Mouse (Mus musculus) embryonic facial prominence, embryonic 13.5 days (tissue): ENCODE data around the gene Kbtbd4. TPM values are rescaled to one million over a fixed set of nuclear protein-coding genes. Genes with fewer than 3 reads are reported as not detected.
A peak's percentile ranks its signal among the peaks of the same experiment; 100 is the strongest.
"Not testable (repeated sequence)": the region's sequence is repeated elsewhere in the genome, so short reads cannot be mapped to it uniquely, and the experiment has no call there.

Experiments
- ATAC-seq: fragments of 200-750 bp; cut with Nextera tagmentation; 2 replicates; pipeline ENCODE4 v1.8.0; 2017; ENCODE audit warnings: low read depth; ENCODE audit not compliant: insufficient number of reproducible peaks, insufficient read depth, low FRiP score, low TSS enrichment
- H3K27ac ChIP-seq: fragments of 300-500 bp; sonication (generic); 2 replicates; pipeline ENCODE4 v1.5.1; 2015; ENCODE audit warnings: moderate library complexity, mild to moderate bottlenecking, inconsistent platforms
- H3K27me3 ChIP-seq: fragments of 300-500 bp; sonication (generic); 2 replicates; pipeline ENCODE4 v1.6.1; 2015; ENCODE audit warnings: mild to moderate bottlenecking, inconsistent platforms
- H3K36me3 ChIP-seq: fragments of 300-500 bp; sonication (generic); 2 replicates; pipeline ENCODE4 v1.6.1; 2015; ENCODE audit warnings: mild to moderate bottlenecking, inconsistent platforms
- H3K4me1 ChIP-seq: fragments of 300-500 bp; sonication (generic); 2 replicates; pipeline ENCODE4 v1.6.1; 2015; ENCODE audit warnings: inconsistent platforms
- H3K4me2 ChIP-seq: fragments of 300-500 bp; sonication (generic); 2 replicates; pipeline ENCODE4 v1.6.1; 2015; ENCODE audit warnings: moderate library complexity, mild to moderate bottlenecking, inconsistent platforms
- H3K4me3 ChIP-seq: fragments of 300-500 bp; sonication (generic); 2 replicates; pipeline ENCODE4 v1.5.1; 2015; ENCODE audit warnings: mild to moderate bottlenecking, inconsistent platforms
- H3K9ac ChIP-seq: fragments of 300-500 bp; sonication (generic); 2 replicates; pipeline ENCODE4 v1.6.1; 2015; ENCODE audit warnings: mild to moderate bottlenecking, inconsistent platforms
- H3K9me3 ChIP-seq: fragments of 300-500 bp; sonication (generic); 2 replicates; pipeline ENCODE4 v1.6.1; 2016; ENCODE audit warnings: inconsistent platforms
- WGBS: fragments of 180-500 bp; shearing (Covaris S2); methylation state at CpG from one replicate; pipeline ENCODE4 v1.1.7; 2015; ENCODE audit warnings: mixed read lengths; 5-methylcytosine and 5-hydroxymethylcytosine counted together
- polyA plus RNA-seq: library from polyadenylated mRNA; unstranded; fragments of >200 nt; fragmentation: Nextera tagmentation; extraction: Ambion mirVana; gene quantifications from 2 replicates; pipeline ENCODE4 v1.2.1, GENCODE M21; 2015

Kbtbd4 gene
- polyA plus RNA-seq, 1 experiment from 2014 or later, result 46.1 TPM

DNA sequence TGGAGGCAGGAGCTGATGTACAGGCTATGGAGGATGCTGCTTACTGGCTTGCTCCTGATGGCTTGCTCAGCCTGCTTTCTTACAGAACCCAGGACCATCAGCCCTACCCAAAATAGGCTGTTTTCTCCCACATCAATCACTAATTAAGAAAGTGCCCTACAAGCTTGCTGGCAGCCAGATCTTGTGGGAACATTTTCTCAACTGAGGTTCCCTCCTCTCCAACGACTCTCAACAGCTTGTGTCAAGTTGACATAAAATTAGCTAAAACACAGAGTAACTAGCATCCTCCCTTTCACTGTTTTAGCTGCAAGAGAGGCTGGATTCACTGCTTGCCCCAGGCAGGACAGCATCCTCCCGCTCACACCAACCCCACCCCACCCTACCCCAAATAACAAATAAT, 22.7 kb upstream of the Kbtbd4 start:
- WGBS, result 83% methylated on average over 2 of the region's 2 CpGs
- peaks cover 17% of the 10 kb centered on the region; the same call in 1 of the 2 replicates for H3K4me1 ChIP-seq
- peaks cover 4% of the 10 kb centered on the region; the same call in 1 of the 2 replicates for H3K9me3 ChIP-seq
- no peak overlapping the region for H3K4me3 ChIP-seq
- H3K27ac ChIP-seq, result no peak overlapping the region
- no peak for ATAC-seq
- H3K4me2 ChIP-seq, result no peak overlapping the region
- H3K9ac ChIP-seq, result no peak overlapping the region
- no peaks in the 10 kb centered on the region for H3K36me3 ChIP-seq
- H3K27me3 ChIP-seq, result peaks cover 28% of the 10 kb centered on the region

DNA sequence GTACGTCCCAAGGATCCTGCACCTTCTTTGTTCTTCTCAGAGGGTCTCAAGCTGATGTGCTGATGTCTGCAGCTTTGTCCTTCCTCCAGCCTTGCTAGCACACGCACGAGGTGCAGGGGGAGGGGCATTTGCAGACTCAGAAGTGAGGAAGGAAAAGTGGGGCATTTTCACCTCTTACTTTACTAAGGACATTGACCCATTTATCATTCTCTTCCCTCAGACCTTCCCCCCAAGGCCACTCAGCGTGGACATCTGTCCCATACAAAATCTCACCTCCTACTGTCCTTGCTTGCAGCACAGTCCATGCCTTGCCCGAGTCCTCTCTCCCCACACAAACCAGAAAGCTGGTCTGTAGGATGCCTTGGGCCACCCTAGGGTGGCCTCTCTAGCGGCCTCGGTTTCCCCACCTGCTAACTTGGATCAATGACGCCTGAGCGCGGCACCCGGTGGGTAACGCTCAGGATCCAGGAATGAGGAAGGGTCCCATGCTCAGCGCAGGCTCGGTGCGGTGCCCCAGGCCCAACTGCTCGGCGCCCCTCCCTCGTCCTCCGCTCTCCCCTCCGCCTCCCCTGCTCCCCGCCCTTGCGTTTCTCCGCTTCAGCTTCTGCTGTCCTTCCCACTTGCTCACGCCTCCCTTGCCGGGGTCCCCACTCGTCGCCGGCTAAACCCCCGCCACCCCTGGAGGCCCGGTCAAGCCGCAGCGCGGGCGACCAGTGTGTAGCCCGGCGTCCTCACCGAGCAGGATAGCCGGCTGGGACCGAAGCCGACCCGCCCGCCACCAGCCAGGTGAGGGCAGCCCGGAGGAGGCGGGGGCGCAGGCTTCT, 19.1 kb upstream of the Kbtbd4 start, which contains the start of gene C1qtnf4:
TSS of gene C1qtnf4 (plus strand) at position 643 of the 824 bp plus-strand sequence.
- H3K27me3 ChIP-seq, result peaks cover 64% of the 10 kb centered on the region
- H3K9me3 ChIP-seq, result peaks cover 4% of the 10 kb centered on the region; the same call in 1 of the 2 replicates
- H3K9ac ChIP-seq, result peak within 1 kb of the TSS; percentile 81
- peak; percentile 65; the same call in 1 of the 2 replicates for ATAC-seq
- peaks cover 26% of the 10 kb centered on the region for H3K4me1 ChIP-seq
- H3K4me2 ChIP-seq, result peak within 1 kb of the TSS; percentile 89
- peak within 1 kb of the TSS; percentile 56 for H3K4me3 ChIP-seq
- whole genome bisulfite sequencing, result 1% methylated on average over 45 of the region's 45 CpGs
- no peak within 1 kb of the TSS for H3K27ac ChIP-seq
- no peaks in the 10 kb centered on the region for H3K36me3 ChIP-seq

DNA sequence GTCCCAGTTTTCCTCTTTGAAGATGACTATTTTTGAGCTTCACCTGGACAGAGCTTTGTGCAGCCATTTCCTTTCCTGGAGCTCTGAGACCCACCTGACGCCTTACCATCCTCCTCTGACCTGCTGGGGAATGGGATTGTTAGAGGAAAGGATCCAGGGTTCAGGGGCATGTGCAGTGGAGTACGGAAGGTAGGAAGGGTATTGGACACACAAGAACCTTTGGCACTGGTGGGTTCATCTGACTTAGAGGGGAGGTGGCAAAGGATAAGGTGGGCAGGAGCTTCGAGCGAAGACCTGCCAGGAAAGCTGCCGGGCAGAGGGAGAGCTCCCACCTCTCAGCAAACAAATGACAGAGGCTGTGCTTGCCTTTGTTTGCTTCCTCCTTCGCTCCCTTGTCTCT, 18.1 kb upstream of the Kbtbd4 start:
- H3K27ac ChIP-seq, result no peak overlapping the region
- ATAC-seq, result no peak
- H3K27me3 ChIP-seq, result peaks cover 69% of the 10 kb centered on the region
- H3K4me3 ChIP-seq, result peak overlapping the region; percentile 56
- H3K4me1 ChIP-seq, result peaks cover 27% of the 10 kb centered on the region
- peaks cover 4% of the 10 kb centered on the region; the same call in 1 of the 2 replicates for H3K9me3 ChIP-seq
- no peaks in the 10 kb centered on the region for H3K36me3 ChIP-seq
- H3K4me2 ChIP-seq, result peak overlapping the region; percentile 89
- H3K9ac ChIP-seq, result peak overlapping the region; percentile 81; the same call in 1 of the 2 replicates
- WGBS, result 23% methylated on average over 6 of the region's 6 CpGs

- no peak for ATAC-seq
- Histone ChIP-seq H3K9me3 (peaks cover 4% of the 10 kb centered on the region; the same call in 1 of the 2 replicates), H3K4me1 (peaks cover 27% of the 10 kb centered on the region), H3K36me3 (peaks cover 10% of the 10 kb centered on the region; the same call in 1 of the 2 replicates), H3K4me3 (no peak overlapping the region), H3K27ac (no peak overlapping the region), H3K9ac (no peak overlapping the region), H3K4me2 (no peak overlapping the region), H3K27me3 (peaks cover 69% of the 10 kb centered on the region)
- 72% methylated on average over 5 of the region's 5 CpGs for WGBS
These were observed 16.9 kb upstream of the Kbtbd4 start for GRCm38 (mm10) chr2:90887627-90888026.

DNA sequence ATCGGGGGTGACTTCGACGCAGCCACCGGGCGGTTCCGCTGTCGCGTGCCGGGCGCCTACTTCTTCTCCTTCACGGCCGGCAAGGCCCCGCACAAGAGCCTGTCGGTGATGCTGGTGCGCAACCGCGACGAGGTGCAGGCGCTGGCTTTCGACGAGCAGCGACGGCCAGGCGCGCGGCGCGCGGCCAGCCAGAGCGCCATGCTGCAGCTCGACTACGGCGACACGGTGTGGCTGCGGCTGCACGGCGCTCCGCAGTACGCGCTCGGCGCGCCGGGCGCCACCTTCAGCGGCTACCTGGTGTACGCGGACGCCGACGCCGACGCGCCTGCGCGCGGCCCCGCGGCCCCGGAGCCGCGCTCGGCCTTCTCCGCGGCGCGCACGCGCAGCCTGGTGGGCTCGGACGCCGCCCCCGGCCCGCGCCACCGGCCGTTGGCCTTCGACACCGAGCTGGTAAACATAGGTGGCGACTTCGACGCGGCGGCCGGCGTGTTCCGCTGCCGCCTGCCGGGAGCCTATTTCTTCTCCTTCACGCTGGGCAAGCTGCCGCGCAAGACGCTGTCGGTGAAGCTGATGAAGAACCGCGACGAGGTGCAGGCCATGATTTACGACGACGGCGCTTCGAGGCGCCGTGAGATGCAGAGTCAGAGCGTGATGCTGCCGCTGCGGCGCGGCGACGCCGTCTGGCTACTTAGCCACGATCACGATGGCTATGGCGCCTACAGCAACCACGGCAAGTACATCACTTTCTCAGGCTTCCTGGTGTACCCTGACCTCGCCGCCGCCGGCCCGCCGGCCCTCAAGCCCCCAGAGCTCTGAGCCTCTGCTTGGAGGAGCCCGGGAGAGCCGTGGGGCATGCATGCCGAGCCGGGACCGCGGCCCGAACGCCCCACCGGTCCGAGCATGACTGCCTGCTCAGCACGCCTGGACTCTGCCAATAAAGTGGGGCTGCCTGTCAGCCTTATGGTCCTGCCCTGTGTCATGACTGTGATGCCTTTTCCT, 14.7 kb upstream of the Kbtbd4 start:
- H3K27ac ChIP-seq, result no peak overlapping the region
- H3K9me3 ChIP-seq, result no peaks in the 10 kb centered on the region
- peak overlapping the region; percentile 57 for H3K4me3 ChIP-seq
- peaks cover 25% of the 10 kb centered on the region for H3K4me1 ChIP-seq
- H3K9ac ChIP-seq, result peak overlapping the region; percentile 77
- H3K36me3 ChIP-seq, result peaks cover 26% of the 10 kb centered on the region
- H3K4me2 ChIP-seq, result peak overlapping the region; percentile 75
- peaks cover 60% of the 10 kb centered on the region for H3K27me3 ChIP-seq
- 5% methylated on average over 127 of the region's 133 CpGs for WGBS
- ATAC-seq, result peak; percentile 65; the same call in 1 of the 2 replicates

- no peak for ATAC-seq
- H3K27ac ChIP-seq, result no peak overlapping the region
- WGBS, result 89% methylated on average over 6 of the region's 6 CpGs
- peaks cover 64% of the 10 kb centered on the region for H3K36me3 ChIP-seq
- no peak overlapping the region for H3K9ac ChIP-seq
- no peaks in the 10 kb centered on the region for H3K9me3 ChIP-seq
- H3K4me3 ChIP-seq, result no peak overlapping the region
- H3K27me3 ChIP-seq, result peaks cover 21% of the 10 kb centered on the region
- peaks cover 9% of the 10 kb centered on the region for H3K4me1 ChIP-seq
- no peak overlapping the region for H3K4me2 ChIP-seq
These were observed 10.8 kb upstream of the Kbtbd4 start for GRCm38 (mm10) chr2:90893673-90894298.

- H3K9me3 ChIP-seq, H3K4me1 ChIP-seq, ATAC-seq, H3K27ac ChIP-seq, H3K9ac ChIP-seq, H3K4me3 ChIP-seq, H3K4me2 ChIP-seq: not testable (repeated sequence)
- Histone ChIP-seq H3K36me3 (peaks cover 69% of the 10 kb centered on the region), H3K27me3 (peaks cover 16% of the 10 kb centered on the region)
- WGBS, result 79% methylated on average over 3 of the region's 3 CpGs
These were observed 10.3 kb upstream of the Kbtbd4 start for GRCm38 (mm10) chr2:90894299-90894677.

DNA sequence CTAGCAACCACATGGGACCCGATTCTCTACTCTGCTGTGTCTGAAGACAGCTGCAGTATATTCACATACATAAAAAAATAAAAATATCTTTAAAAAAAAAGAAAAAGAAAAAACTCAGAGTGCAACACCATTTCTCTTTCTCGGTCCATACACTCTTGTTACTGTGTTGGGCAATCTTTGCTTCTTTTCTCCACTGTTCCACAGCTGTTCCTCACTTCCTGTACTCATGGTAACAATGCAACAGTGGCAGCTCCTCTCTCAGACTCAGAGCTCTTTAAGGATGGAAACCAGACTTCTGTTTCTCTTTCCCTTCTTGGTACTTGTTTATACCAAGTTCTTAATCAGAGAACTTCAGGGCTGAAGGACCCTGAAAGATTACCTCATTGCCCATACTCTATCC, 1.1 kb upstream of the Kbtbd4 start:
- H3K9me3 ChIP-seq, result no peaks in the 10 kb centered on the region
- no peak overlapping the region for H3K27ac ChIP-seq
- peak overlapping the region; percentile 69 for H3K4me2 ChIP-seq
- H3K9ac ChIP-seq, result peak overlapping the region; percentile 97
- no peaks in the 10 kb centered on the region for H3K27me3 ChIP-seq
- peak overlapping the region; percentile 98 for H3K4me3 ChIP-seq
- ATAC-seq, result no peak
- peaks cover 32% of the 10 kb centered on the region for H3K4me1 ChIP-seq
- WGBS, result 83% methylated on average over 2 of the region's 2 CpGs
- H3K36me3 ChIP-seq, result peaks cover 65% of the 10 kb centered on the region

DNA sequence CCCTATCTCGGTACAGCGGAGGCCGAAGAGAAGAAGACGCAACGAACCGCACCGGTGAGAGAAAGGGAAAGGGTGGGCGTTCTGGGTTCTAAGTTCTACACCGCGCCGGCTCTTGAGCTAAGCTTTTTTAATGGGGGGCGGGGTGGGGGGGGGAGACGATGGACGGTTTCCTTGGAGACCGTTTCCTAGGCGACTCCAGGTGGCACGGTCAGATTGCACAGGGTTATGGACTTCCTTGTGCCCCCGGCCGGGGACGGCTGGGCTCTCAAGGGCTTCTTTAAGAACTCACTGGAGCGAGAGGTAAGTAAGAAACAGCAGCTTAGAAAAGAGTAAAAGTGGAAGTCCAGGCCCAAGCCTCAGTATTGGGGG, 300 bp downstream of the Kbtbd4 start:
- Histone ChIP-seq H3K9ac (peak overlapping the region; percentile 97), H3K4me1 (peaks cover 32% of the 10 kb centered on the region)
- under 1% methylated on average over 21 of the region's 21 CpGs for WGBS

DNA sequence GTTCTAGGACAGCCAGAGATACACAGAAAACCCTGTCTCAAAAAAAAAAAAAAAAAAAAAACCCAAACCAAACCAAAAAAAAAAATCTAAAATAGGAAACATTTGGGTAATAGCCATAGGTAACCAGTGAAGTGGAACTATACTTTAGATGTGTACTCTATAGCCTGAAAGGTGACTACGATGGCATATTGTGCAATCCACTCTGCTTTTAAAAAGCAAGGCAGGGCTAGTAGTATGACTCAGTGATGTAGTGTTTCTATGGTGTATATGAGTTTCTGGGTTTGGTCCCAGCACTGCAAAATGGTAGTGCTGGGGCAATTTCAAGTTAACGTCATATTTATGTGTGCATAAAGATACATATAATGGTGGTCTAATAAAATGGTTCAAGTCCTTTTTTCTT, 2.2 kb downstream of the Kbtbd4 start:
- H3K9me3 ChIP-seq, result no peaks in the 10 kb centered on the region
- no peak overlapping the region for H3K4me2 ChIP-seq
- 90% methylated on average over 2 of the region's 2 CpGs for WGBS
- H3K27me3 ChIP-seq, result no peaks in the 10 kb centered on the region
- H3K36me3 ChIP-seq, result peaks cover 70% of the 10 kb centered on the region
- H3K27ac ChIP-seq, result no peak overlapping the region
- no peak overlapping the region for H3K9ac ChIP-seq
- no peak overlapping the region for H3K4me3 ChIP-seq
- no peak for ATAC-seq
- H3K4me1 ChIP-seq, result peaks cover 32% of the 10 kb centered on the region

More for the DNA sequence above, 300 bp downstream of the Kbtbd4 start:
- Histone ChIP-seq H3K27ac (peak overlapping the region; percentile 94), H3K4me2 (peak overlapping the region; percentile 69), H3K36me3 (peaks cover 66% of the 10 kb centered on the region), H3K9me3 (no peaks in the 10 kb centered on the region), H3K4me3 (peak overlapping the region; percentile 98), H3K27me3 (no peaks in the 10 kb centered on the region)
- no peak; the same call in none of the 2 replicates for ATAC-seq

DNA sequence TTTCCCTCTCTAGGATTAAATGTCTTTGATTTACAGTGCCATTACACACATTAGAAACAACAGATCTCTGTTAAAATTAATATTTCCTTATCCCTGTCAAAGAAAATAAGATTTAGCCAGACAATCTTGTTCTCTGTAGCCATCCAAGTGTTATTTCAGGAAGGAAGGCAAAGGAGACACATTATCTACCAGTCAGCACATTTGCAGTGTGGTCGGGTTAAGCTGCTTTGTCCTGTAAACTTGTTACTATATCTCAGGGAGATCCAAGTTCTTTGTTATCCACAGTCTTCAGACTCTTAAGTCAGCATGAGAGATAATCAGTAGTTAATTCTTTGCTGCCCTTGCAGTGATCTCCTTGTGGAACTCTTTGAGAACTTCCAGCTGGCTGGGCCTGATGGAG, 6.3 kb downstream of the Kbtbd4 start:
- Histone ChIP-seq H3K4me2 (no peak overlapping the region), H3K36me3 (peaks cover 79% of the 10 kb centered on the region)
- no peak for ATAC-seq

More for the DNA sequence above, 6.3 kb downstream of the Kbtbd4 start:
- Histone ChIP-seq H3K27ac (no peak overlapping the region), H3K4me1 (peaks cover 26% of the 10 kb centered on the region), H3K4me3 (no peak overlapping the region), H3K9me3 (no peaks in the 10 kb centered on the region), H3K9ac (no peak overlapping the region), H3K27me3 (no peaks in the 10 kb centered on the region)
- WGBS, result 82% methylated on average over 1 of the region's 1 CpGs
